Mouse (Mus musculus): ENCODE measurements around the gene Gm29582. TPM values are rescaled to one million over a fixed set of nuclear protein-coding genes. Genes with fewer than 3 reads are reported as not detected.
"Not testable (repeated sequence)": the region's sequence is repeated elsewhere in the genome, so short reads cannot be mapped to it uniquely, and the experiment has no call there.

The Gm29582 gene
- total RNA-seq (2021): not detected
- long read RNA-seq: 0 reads

GRCm38 (mm10) chrY:30738461-30738860 lies at the start of gene Gm29582:
Gm29582 (minus strand) TSS chrY:30738561.
- DNase-seq (ENCODE audit: low spot score in 2 of 2): not testable (repeated sequence)

Measured in layer of hippocampus, postnatal 10 days (tissue).